Mouse (Mus musculus): ENCODE data around the gene Gpr3. TPM values are rescaled to one million over a fixed set of nuclear protein-coding genes. Genes with fewer than 3 reads are reported as not detected.

Gene Gpr3
- polyA plus RNA-seq, 1 experiment from 2014 or later, result 0.74 TPM

- no peak for ATAC-seq (ENCODE audit: low FRiP score, low read depth)
- H3K36me3 ChIP-seq, result no peaks in the 10 kb centered on the region
- no peak overlapping the region for H3K4me3 ChIP-seq
- H3K4me2 ChIP-seq (replicated peaks), result no peak overlapping the region
- H3K9ac ChIP-seq, result no peak overlapping the region
- H3K9me3 ChIP-seq, result no peaks in the 10 kb centered on the region
- peaks cover 35% of the 10 kb centered on the region for H3K27me3 ChIP-seq (replicated peaks)
- WGBS, result 6% methylated on average over 11 of the region's 11 CpGs
- H3K27ac ChIP-seq, result no peak overlapping the region
- peaks cover 26% of the 10 kb centered on the region for H3K4me1 ChIP-seq
Measured at GRCm38 (mm10) chr4:133209366-133209765, 3.0 kb downstream of the Gpr3 start.

GRCm38 (mm10) chr4:133204379-133204778, 8.0 kb downstream of the Gpr3 start:
- Histone ChIP-seq H3K4me2 (replicated peaks) (0 out of 2 replicates have a peak overlapping the region, but pooled peaks have one; percentile 14), H3K27ac (no peak overlapping the region; the same call in 1 of the 2 replicates), H3K4me1 (peaks cover 32% of the 10 kb centered on the region), H3K27me3 (replicated peaks) (no peaks in the 10 kb centered on the region), H3K9me3 (no peaks in the 10 kb centered on the region), H3K9ac (no peak overlapping the region), H3K36me3 (no peaks in the 10 kb centered on the region), H3K4me3 (no peak overlapping the region)
- ATAC-seq (ENCODE audit: low FRiP score, low read depth), result no peak
- 48% methylated on average over 7 of the region's 7 CpGs for WGBS

GRCm38 (mm10) chr4:133203591-133203990, 8.7 kb downstream of the Gpr3 start:
- no peak for ATAC-seq (ENCODE audit: low FRiP score, low read depth)
- Histone ChIP-seq H3K4me1 (peaks cover 37% of the 10 kb centered on the region), H3K36me3 (no peaks in the 10 kb centered on the region), H3K9me3 (no peaks in the 10 kb centered on the region), H3K27me3 (replicated peaks) (no peaks in the 10 kb centered on the region), H3K9ac (no peak overlapping the region), H3K4me2 (replicated peaks) (no peak overlapping the region), H3K4me3 (no peak overlapping the region), H3K27ac (no peak overlapping the region)
- WGBS, result 74% methylated on average over 3 of the region's 3 CpGs

GRCm38 (mm10) chr4:133202254-133202653, 10.1 kb downstream of the Gpr3 start:
- Histone ChIP-seq H3K9me3 (no peaks in the 10 kb centered on the region), H3K27ac (no peak overlapping the region), H3K4me3 (no peak overlapping the region), H3K27me3 (replicated peaks) (no peaks in the 10 kb centered on the region), H3K4me2 (replicated peaks) (no peak overlapping the region), H3K4me1 (peaks cover 51% of the 10 kb centered on the region), H3K36me3 (no peaks in the 10 kb centered on the region), H3K9ac (no peak overlapping the region)
- 85% methylated on average over 3 of the region's 3 CpGs for WGBS
- no peak for ATAC-seq (ENCODE audit: low FRiP score, low read depth)

- ATAC-seq (ENCODE audit: low FRiP score, low read depth), result no peak
- Histone ChIP-seq H3K9ac (no peak overlapping the region), H3K4me3 (no peak overlapping the region), H3K36me3 (0 out of 2 replicates have a peak, but pooled peaks cover 5% of the 10 kb centered on the region), H3K27me3 (replicated peaks) (no peaks in the 10 kb centered on the region), H3K9me3 (no peaks in the 10 kb centered on the region), H3K4me1 (peaks cover 61% of the 10 kb centered on the region), H3K4me2 (replicated peaks) (no peak overlapping the region), H3K27ac (no peak overlapping the region)
- 69% methylated on average over 8 of the region's 8 CpGs for WGBS
Measured at GRCm38 (mm10) chr4:133201006-133201771, 11.1 kb downstream of the Gpr3 start.

GRCm38 (mm10) chr4:133200343-133200742, 12.0 kb downstream of the Gpr3 start:
- Histone ChIP-seq H3K36me3 (0 out of 2 replicates have a peak, but pooled peaks cover 8% of the 10 kb centered on the region), H3K9me3 (no peaks in the 10 kb centered on the region), H3K27me3 (replicated peaks) (no peaks in the 10 kb centered on the region), H3K4me3 (no peak overlapping the region), H3K4me1 (peaks cover 65% of the 10 kb centered on the region), H3K9ac (no peak overlapping the region), H3K27ac (no peak overlapping the region), H3K4me2 (replicated peaks) (0 out of 2 replicates have a peak overlapping the region, but pooled peaks have one; percentile 20)
- WGBS, result 48% methylated on average over 21 of the region's 21 CpGs
- ATAC-seq (ENCODE audit: low FRiP score, low read depth), result no peak

- H3K9ac ChIP-seq, result no peak overlapping the region
- H3K4me3 ChIP-seq, result no peak overlapping the region
- H3K4me2 ChIP-seq (replicated peaks), result no peak overlapping the region
- WGBS, result 71% methylated on average over 6 of the region's 6 CpGs
- no peak overlapping the region for H3K27ac ChIP-seq
- H3K4me1 ChIP-seq, result peaks cover 63% of the 10 kb centered on the region
- H3K27me3 ChIP-seq (replicated peaks), result no peaks in the 10 kb centered on the region
- H3K9me3 ChIP-seq, result no peaks in the 10 kb centered on the region
- ATAC-seq (ENCODE audit: low FRiP score, low read depth), result no peak
- peaks cover 9% of the 10 kb centered on the region; the same call in 1 of the 2 replicates for H3K36me3 ChIP-seq
Measured at GRCm38 (mm10) chr4:133199743-133200142, 12.6 kb downstream of the Gpr3 start.

GRCm38 (mm10) chr4:133198337-133199180, 13.8 kb downstream of the Gpr3 start:
- H3K4me2 ChIP-seq (replicated peaks), result peak overlapping the region; percentile 22
- 10% methylated on average over 19 of the region's 19 CpGs for WGBS
- H3K4me3 ChIP-seq, result no peak overlapping the region
- H3K9ac ChIP-seq, result 0 out of 2 replicates have a peak overlapping the region, but pooled peaks have one; percentile 13
- ATAC-seq (ENCODE audit: low FRiP score, low read depth), result peak; percentile 35; the same call in 1 of the 2 replicates
- H3K4me1 ChIP-seq, result peaks cover 54% of the 10 kb centered on the region
- H3K9me3 ChIP-seq, result no peaks in the 10 kb centered on the region
- H3K27me3 ChIP-seq (replicated peaks), result no peaks in the 10 kb centered on the region
- H3K36me3 ChIP-seq, result peaks cover 21% of the 10 kb centered on the region; the same call in 1 of the 2 replicates
- peak overlapping the region; percentile 57 for H3K27ac ChIP-seq

- Histone ChIP-seq H3K9me3 (no peaks in the 10 kb centered on the region), H3K4me1 (peaks cover 53% of the 10 kb centered on the region), H3K36me3 (peaks cover 27% of the 10 kb centered on the region), H3K27ac (peak overlapping the region; percentile 42), H3K4me2 (replicated peaks) (peak overlapping the region; percentile 9; the same call in 1 of the 2 replicates), H3K27me3 (replicated peaks) (no peaks in the 10 kb centered on the region), H3K9ac (0 out of 2 replicates have a peak overlapping the region, but pooled peaks have one; percentile 33), H3K4me3 (no peak overlapping the region)
- WGBS, result 11% methylated on average over 13 of the region's 13 CpGs
- 0 out of 2 replicates have a peak, but pooled peaks have one; percentile 23 for ATAC-seq (ENCODE audit: low FRiP score, low read depth)
Measured at GRCm38 (mm10) chr4:133197801-133198286, 14.5 kb downstream of the Gpr3 start.

- Histone ChIP-seq H3K4me3 (no peak overlapping the region), H3K4me2 (replicated peaks) (no peak overlapping the region), H3K36me3 (peaks cover 32% of the 10 kb centered on the region), H3K9ac (0 out of 2 replicates have a peak overlapping the region, but pooled peaks have one; percentile 33), H3K27me3 (replicated peaks) (no peaks in the 10 kb centered on the region), H3K9me3 (no peaks in the 10 kb centered on the region), H3K4me1 (peaks cover 53% of the 10 kb centered on the region), H3K27ac (peak overlapping the region; percentile 42)
- WGBS, result 6% methylated on average over 5 of the region's 5 CpGs
- no peak for ATAC-seq (ENCODE audit: low FRiP score, low read depth)
Measured at GRCm38 (mm10) chr4:133197355-133197754, 15.0 kb downstream of the Gpr3 start.

- Histone ChIP-seq H3K4me2 (replicated peaks) (no peak overlapping the region; the same call in 1 of the 2 replicates), H3K9ac (no peak overlapping the region), H3K27me3 (replicated peaks) (no peaks in the 10 kb centered on the region), H3K4me3 (no peak overlapping the region), H3K4me1 (peaks cover 53% of the 10 kb centered on the region), H3K9me3 (no peaks in the 10 kb centered on the region), H3K27ac (peak overlapping the region; percentile 42; the same call in 1 of the 2 replicates), H3K36me3 (peaks cover 35% of the 10 kb centered on the region)
- ATAC-seq (ENCODE audit: low FRiP score, low read depth), result no peak
- WGBS, result 9% methylated on average over 7 of the region's 7 CpGs
Measured at GRCm38 (mm10) chr4:133196852-133197251, 15.5 kb downstream of the Gpr3 start.

GRCm38 (mm10) chr4:133196136-133196535, 16.2 kb downstream of the Gpr3 start:
- Histone ChIP-seq H3K9me3 (no peaks in the 10 kb centered on the region), H3K4me2 (replicated peaks) (no peak overlapping the region), H3K27me3 (replicated peaks) (no peaks in the 10 kb centered on the region), H3K4me3 (no peak overlapping the region), H3K36me3 (peaks cover 42% of the 10 kb centered on the region), H3K27ac (no peak overlapping the region), H3K4me1 (peaks cover 50% of the 10 kb centered on the region), H3K9ac (no peak overlapping the region)
- ATAC-seq (ENCODE audit: low FRiP score, low read depth), result no peak
- WGBS, result 78% methylated on average over 2 of the region's 2 CpGs

Measured in neural tube, embryonic 12.5 days (tissue).